Mouse (Mus musculus): ENCODE results near the gene Zfp184. TPM values are rescaled to one million over a fixed set of nuclear protein-coding genes. Genes with fewer than 3 reads are reported as not detected.

The Zfp184 gene
- total RNA-seq (2023; ENCODE audit: inconsistent age): 3.0 to 5.1 TPM (median 4.2 TPM) in 4 replicates

DNA sequence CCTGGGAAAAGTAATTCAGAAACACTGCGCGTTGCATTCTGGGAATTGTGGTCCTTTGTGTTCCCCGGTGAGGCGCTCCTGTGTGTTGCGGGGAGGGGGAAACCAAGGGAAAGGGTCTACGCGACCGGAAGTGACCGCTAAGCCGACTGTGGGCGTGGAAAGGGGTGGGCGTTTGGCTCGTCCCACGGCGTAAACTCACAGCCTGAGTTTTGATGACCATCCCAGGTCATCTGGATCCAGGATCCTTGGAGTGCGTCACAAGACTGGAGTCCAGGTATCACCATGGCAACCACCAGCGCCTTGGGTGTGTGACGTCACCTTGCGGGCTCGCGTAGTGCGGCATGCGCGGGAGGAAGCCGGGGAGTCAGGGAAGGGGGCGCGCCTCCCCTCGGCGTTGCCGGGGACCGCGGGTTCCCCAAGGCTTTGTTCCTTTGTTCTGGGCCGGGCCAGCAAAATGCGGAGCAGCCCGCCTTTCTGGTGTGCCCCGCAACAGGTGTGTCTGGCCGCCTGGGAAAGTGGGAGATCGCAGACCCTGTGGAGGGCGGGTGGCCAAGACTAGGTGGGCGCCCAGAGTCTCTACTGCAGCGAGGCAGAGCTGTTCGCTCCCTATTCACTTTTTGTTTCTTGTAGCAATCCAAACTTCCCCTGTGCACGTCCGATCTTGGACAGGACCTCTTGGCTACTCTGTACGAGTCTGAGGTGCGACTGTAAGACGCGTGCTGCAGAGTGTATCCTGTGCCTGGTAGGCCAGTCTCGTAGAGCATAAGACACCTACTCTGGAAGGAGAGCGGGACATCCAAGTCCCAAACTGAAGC is at the start of gene Zfp184:
Gene Zfp184, plus strand, starts transcription at position 169 of the 815 bp plus-strand sequence.

DNA sequence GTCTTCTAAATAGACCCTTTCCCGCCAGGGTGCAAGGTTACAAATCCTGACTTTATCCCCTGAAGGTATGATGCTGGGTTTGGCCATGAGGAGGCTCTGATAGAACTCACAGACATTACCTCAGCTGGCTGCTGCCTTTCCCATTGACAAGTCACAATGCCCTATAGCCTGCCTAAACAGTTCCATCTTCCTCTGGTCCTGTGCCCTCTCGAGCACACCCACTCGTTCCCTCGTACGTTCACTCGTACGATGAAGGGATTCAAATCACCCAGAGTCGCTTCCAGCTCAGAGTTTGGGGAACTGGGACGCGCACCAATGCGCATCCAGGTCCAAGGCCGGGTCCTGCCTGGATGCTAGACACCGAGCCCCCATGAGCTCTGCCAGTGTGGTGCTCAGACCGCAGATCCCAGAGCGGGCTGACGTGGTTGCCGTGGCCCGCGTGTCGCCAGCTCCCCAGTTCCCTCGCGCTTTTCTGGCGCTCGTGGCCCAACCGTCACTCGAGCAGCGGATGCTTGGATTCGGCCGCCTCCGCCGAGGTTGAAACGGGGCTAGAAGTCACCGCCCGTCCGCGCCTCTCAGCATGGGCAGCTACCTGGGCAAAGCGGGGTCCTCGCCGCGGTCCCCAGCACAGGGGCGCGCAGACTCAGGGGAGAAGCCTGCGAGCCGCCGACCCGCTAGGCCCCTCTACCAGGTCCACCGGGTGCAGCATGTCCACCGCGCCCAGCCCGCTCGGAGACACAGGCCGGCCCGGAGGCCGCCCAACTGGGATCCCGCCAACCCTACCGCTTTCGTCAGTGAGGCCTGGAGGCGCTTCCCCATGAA is 36.3 kb downstream of the Zfp184 start, which contains the start of gene Pom121l2:
Gene Pom121l2, plus strand, starts transcription at position 214 of the 822 bp plus-strand sequence.

DNA sequence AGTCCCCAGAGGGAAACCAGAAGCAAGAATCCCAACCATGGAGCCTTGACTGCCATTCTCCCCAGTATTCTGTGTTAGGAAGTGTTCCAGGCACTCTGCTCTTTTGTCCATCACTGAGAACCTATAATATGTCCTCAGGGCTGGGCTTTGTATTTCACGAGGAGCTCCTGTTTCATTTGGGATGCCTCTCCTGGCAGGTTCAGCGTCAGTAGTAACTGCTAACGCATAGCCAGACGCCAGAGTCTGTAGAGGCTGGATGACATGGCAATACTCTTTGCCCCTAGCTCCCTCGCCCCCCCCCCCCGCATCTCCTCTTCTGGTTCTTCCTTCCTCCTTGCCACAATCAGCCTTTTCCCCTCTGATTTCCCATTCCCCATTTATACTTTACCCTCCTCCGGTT is 64.7 kb downstream of the Zfp184 start, which contains the start of gene Prss16:
Gene Prss16, minus strand, starts transcription at position 101 of the 400 bp plus-strand sequence.

Other genes with a start within 250 kb of the Zfp184 start
- gene Olfr1359, start 247.0 kb upstream of the Zfp184 start, total RNA-seq (2023; ENCODE audit: inconsistent age): not detected in 4 replicates
- 101 to 134 TPM (median 110 TPM) in 4 replicates for gene Hist1h2bl, start 229.0 kb upstream of the Zfp184 start, total RNA-seq (2023; ENCODE audit: inconsistent age)
- 57.4 to 111 TPM (median 95.3 TPM) in 4 replicates for gene Hist1h2ai, start 228.7 kb upstream of the Zfp184 start, total RNA-seq (2023; ENCODE audit: inconsistent age)
- 119 to 230 TPM (median 147 TPM) in 4 replicates for gene Hist1h3h, start 227.4 kb upstream of the Zfp184 start, total RNA-seq (2023; ENCODE audit: inconsistent age)
- gene Hist1h2bm, start 223.1 kb upstream of the Zfp184 start, total RNA-seq (2023; ENCODE audit: inconsistent age): 10.5 to 15.1 TPM (median 12.2 TPM) in 4 replicates
- gene Hist1h4j, start 210.0 kb upstream of the Zfp184 start, total RNA-seq (2023; ENCODE audit: inconsistent age): 11.8 to 18.5 TPM (median 15.7 TPM) in 4 replicates
- gene Hist1h4k, start 194.6 kb upstream of the Zfp184 start, total RNA-seq (2023; ENCODE audit: inconsistent age): 345 to 580 TPM (median 393 TPM) in 4 replicates
- 43.9 to 61.4 TPM (median 49.5 TPM) in 4 replicates for gene Hist1h2ak, start 191.3 kb upstream of the Zfp184 start, total RNA-seq (2023; ENCODE audit: inconsistent age)
- gene Hist1h2bn, start 191.0 kb upstream of the Zfp184 start, total RNA-seq (2023; ENCODE audit: inconsistent age): 79.2 to 91.1 TPM (median 87.7 TPM) in 4 replicates
- 64.3 to 100 TPM (median 75.1 TPM) in 4 replicates for gene Hist1h1b, start 164.5 kb upstream of the Zfp184 start, total RNA-seq (2023; ENCODE audit: inconsistent age)
- gene Hist1h3i, start 161.7 kb upstream of the Zfp184 start, total RNA-seq (2023; ENCODE audit: inconsistent age): 159 to 245 TPM (median 224 TPM) in 4 replicates
- 26.3 to 53.4 TPM (median 30.7 TPM) in 4 replicates for gene Hist1h2an, start 157.9 kb upstream of the Zfp184 start, total RNA-seq (2023; ENCODE audit: inconsistent age)
- gene Hist1h2bp, start 157.6 kb upstream of the Zfp184 start, total RNA-seq (2023; ENCODE audit: inconsistent age): 38.6 to 53.7 TPM (median 48.7 TPM) in 4 replicates
- 179 to 205 TPM (median 201 TPM) in 4 replicates for gene Hist1h2bq, start 134.9 kb upstream of the Zfp184 start, total RNA-seq (2023; ENCODE audit: inconsistent age)
- gene Hist1h2ao, start 134.6 kb upstream of the Zfp184 start, total RNA-seq (2023; ENCODE audit: inconsistent age): 199 to 315 TPM (median 296 TPM) in 4 replicates
- 283 to 393 TPM (median 343 TPM) in 4 replicates for gene Hist1h4m, start 133.3 kb upstream of the Zfp184 start, total RNA-seq (2023; ENCODE audit: inconsistent age)
- 138 to 258 TPM (median 167 TPM) in 4 replicates for gene Hist1h4n, start 112.9 kb upstream of the Zfp184 start, total RNA-seq (2023; ENCODE audit: inconsistent age)
- gene Hist1h2ap, start 111.6 kb upstream of the Zfp184 start, total RNA-seq (2023; ENCODE audit: inconsistent age): 46.5 to 101 TPM (median 67.4 TPM) in 4 replicates
- gene Hist1h2br, start 111.4 kb upstream of the Zfp184 start, total RNA-seq (2023; ENCODE audit: inconsistent age): 177 to 204 TPM (median 198 TPM) in 4 replicates
- not detected in 4 replicates for gene Pom121l2, start 36.1 kb downstream of the Zfp184 start, total RNA-seq (2023; ENCODE audit: inconsistent age)
- 0.42 to 1.4 TPM (median 0.62 TPM) in 4 replicates for gene Prss16, start 64.6 kb downstream of the Zfp184 start, total RNA-seq (2023; ENCODE audit: inconsistent age)
- gene Hist1h2ah, start 90.5 kb downstream of the Zfp184 start, total RNA-seq (2023; ENCODE audit: inconsistent age): 52.9 to 158 TPM (median 73.5 TPM) in 4 replicates
- gene Hist1h2bk, start 90.8 kb downstream of the Zfp184 start, total RNA-seq (2023; ENCODE audit: inconsistent age): 59.7 to 88.4 TPM (median 71.1 TPM) in 4 replicates
- gene Hist1h4i, start 96.3 kb downstream of the Zfp184 start, total RNA-seq (2023; ENCODE audit: inconsistent age): 102 to 154 TPM (median 106 TPM) in 4 replicates
- 71.8 to 120 TPM (median 87.9 TPM) in 4 replicates for gene Hist1h2ag, start 97.8 kb downstream of the Zfp184 start, total RNA-seq (2023; ENCODE audit: inconsistent age)
- gene Hist1h2bj, start 98.1 kb downstream of the Zfp184 start, total RNA-seq (2023; ENCODE audit: inconsistent age): 59.3 to 73.5 TPM (median 68.5 TPM) in 4 replicates
- not detected in 4 replicates for gene Vmn1r188, start 139.3 kb downstream of the Zfp184 start, total RNA-seq (2023; ENCODE audit: inconsistent age)
- not detected in 4 replicates for gene Vmn1r189, start 160.7 kb downstream of the Zfp184 start, total RNA-seq (2023; ENCODE audit: inconsistent age)
- not detected in 4 replicates for gene Vmn1r191, start 238.9 kb downstream of the Zfp184 start, total RNA-seq (2023; ENCODE audit: inconsistent age)
- gene Vmn1r192, start 246.0 kb downstream of the Zfp184 start, total RNA-seq (2023; ENCODE audit: inconsistent age): not detected in 4 replicates

Data from B cell, adult (primary cell).